Mouse (Mus musculus): ENCODE results near the gene Ikzf3. TPM values are rescaled to one million over a fixed set of nuclear protein-coding genes. Genes with fewer than 3 reads are reported as not detected.

Gene Ikzf3
- polyA plus RNA-seq, 1 experiment from 2014 or later = 0.05 TPM

DNA sequence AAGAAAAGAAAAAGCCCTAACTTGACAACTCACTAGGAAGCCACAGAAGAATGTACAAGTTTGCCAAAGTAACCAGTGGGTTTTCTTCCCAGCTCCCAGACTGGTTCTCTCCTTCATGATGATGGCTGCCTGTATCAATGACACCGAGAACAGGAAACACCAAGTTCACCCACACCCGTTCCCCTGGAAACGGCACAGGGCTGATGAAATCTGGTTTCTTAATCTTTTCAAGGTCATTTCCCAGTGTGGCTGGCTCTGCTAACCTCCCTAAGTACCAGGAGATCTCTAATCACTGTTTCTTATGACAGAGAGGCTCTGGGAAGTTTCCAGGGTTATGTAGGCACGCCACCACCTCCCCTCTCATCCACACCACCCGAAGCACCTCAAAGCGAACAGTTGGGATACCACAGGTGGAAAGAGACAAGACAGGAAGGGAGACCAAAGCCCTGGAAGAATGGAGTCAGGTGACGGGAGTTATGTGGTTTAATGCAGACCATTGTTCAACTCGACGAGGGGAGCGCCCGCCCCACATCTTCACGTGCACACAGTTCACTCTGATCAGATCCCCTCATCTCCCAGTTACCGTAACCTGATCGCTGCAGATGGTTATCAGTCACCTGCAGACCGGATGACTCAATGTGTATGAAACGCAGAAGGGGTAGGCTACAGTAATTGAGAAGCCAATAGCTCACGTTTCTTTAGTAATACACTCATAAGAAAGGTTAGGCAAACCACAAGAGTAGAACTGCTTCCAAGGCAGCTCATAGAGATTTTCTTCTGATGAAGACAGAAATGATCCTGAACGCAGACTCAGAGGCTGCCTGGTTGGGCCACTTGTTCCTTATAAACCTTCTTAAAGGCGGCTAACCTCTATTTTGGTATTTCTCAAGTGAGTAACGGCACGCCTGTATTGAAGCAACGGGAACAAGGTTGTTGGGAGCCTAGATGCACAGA is 75.8 kb downstream of the Ikzf3 start:
- Histone ChIP-seq H3K27ac (no peak overlapping the region), H3K9ac (no peak overlapping the region), H3K27me3 (peaks cover 10% of the 10 kb centered on the region), H3K36me3 (no peaks in the 10 kb centered on the region), H3K4me1 (replicated peaks) (no peaks in the 10 kb centered on the region), H3K4me3 (no peak overlapping the region), H3K9me3 (replicated peaks) (no peaks in the 10 kb centered on the region), H3K4me2 (no peak overlapping the region)
- no peak for ATAC-seq (replicated peaks; ENCODE audit: insufficient number of reproducible peaks, insufficient read depth, low FRiP score, low read depth)
- 64% methylated on average over 22 of the region's 22 CpGs for WGBS

DNA sequence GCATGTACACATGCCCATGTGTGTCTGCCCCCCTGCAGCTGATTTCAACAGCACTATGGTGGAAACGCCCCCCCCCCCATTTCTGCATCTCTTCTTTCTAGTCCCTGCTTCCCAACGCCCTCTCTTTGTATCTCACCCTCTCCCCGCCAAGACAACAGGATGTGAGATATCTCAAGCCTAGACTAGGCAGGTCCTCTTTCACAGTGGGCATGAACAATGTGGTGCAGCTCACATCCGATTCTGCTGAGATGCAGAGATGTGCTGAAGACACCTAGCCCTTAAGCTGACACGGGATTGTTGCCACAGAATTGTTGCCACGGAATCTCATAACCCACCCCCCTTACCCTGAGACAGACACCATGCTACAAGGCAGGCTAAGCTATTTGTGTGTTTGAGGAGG is 81.3 kb downstream of the Ikzf3 start:
- no peak overlapping the region for H3K4me2 ChIP-seq
- ATAC-seq (replicated peaks; ENCODE audit: insufficient number of reproducible peaks, insufficient read depth, low FRiP score, low read depth) = no peak
- no peak overlapping the region for H3K4me3 ChIP-seq
- peaks cover 35% of the 10 kb centered on the region for H3K27me3 ChIP-seq
- H3K27ac ChIP-seq = no peak overlapping the region
- H3K36me3 ChIP-seq = no peaks in the 10 kb centered on the region
- 66% methylated on average over 6 of the region's 6 CpGs for WGBS
- no peaks in the 10 kb centered on the region for H3K9me3 ChIP-seq (replicated peaks)
- no peaks in the 10 kb centered on the region for H3K4me1 ChIP-seq (replicated peaks)
- no peak overlapping the region for H3K9ac ChIP-seq

DNA sequence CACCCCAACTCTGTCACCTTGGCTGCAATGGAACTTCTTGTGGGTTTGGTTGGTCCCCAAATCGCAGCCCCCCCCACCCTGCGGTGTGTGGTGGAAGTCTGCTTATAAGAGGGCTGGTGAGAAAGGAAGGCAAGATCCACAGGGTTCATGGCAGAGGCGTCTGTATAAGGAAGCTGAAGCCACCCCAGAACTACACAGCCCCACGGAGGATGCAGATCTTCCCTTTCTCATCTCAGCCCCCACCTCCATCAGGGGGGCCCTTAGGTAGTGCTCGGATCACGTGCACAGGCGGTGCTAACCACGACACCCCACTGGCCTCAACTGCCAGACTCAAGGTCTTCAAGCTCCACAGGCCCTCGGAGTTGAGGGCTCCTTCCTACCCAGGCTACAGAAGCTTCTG is 81.9 kb downstream of the Ikzf3 start:
- Histone ChIP-seq H3K36me3 (no peaks in the 10 kb centered on the region), H3K4me1 (replicated peaks) (no peaks in the 10 kb centered on the region), H3K27me3 (peaks cover 41% of the 10 kb centered on the region), H3K27ac (no peak overlapping the region), H3K4me2 (no peak overlapping the region), H3K4me3 (no peak overlapping the region), H3K9ac (no peak overlapping the region), H3K9me3 (replicated peaks) (no peaks in the 10 kb centered on the region)
- whole genome bisulfite sequencing = 79% methylated on average over 9 of the region's 9 CpGs
- ATAC-seq (replicated peaks; ENCODE audit: insufficient number of reproducible peaks, insufficient read depth, low FRiP score, low read depth) = no peak

DNA sequence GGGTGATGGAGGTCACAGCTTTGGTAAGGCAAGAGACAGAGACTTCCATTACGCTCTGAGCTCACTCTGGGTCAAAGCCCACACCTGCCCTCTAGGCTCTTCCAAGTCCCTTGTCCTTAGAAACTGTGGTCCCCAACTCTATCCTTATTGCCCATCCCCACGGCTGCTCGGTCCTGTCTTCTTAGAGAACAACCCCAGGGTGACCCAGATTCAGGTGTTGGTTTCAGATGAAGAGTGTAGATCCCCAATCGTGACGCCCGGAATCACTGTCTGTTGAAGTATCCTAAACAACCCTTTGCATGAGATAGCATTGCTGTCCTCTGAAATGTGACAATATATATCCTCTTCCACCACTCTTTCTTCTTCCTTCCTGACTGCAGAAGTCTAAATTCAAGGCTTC is 83.6 kb downstream of the Ikzf3 start:
- Histone ChIP-seq H3K36me3 (no peaks in the 10 kb centered on the region), H3K27ac (no peak overlapping the region), H3K27me3 (peaks cover 49% of the 10 kb centered on the region), H3K4me2 (no peak overlapping the region), H3K9me3 (replicated peaks) (no peaks in the 10 kb centered on the region), H3K9ac (no peak overlapping the region), H3K4me1 (replicated peaks) (peaks cover 10% of the 10 kb centered on the region), H3K4me3 (no peak overlapping the region)
- ATAC-seq (replicated peaks; ENCODE audit: insufficient number of reproducible peaks, insufficient read depth, low FRiP score, low read depth) = no peak
- 86% methylated on average over 6 of the region's 6 CpGs for WGBS

DNA sequence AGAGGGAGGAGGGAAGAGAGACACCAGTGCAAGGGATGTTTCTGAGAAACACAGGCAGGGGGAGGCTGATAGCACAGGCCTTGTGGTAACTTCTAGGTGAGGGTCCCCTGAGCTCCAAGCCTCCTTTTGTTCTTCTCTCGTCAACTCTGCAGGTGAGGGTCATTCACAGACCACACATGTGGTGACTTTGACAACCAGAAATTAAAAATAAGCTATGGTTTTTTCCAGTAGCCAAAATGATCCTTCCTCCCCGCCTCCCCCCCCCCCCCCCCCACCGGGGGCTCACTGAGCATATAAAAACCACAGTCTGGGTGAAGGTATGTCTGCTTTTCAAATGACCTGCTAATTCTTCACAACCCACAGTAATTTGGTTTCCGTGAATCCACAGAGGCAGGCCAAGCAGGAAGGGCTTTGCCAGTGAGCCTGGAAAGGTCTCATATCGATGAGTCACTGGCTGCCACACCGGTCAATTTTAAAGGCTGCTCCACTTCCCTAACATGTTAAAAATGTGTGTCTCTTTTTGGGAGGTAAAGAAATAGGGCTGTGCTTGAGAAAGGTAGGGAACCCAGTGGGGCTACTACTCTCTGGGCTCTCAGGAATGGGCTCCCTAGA is 84.6 kb downstream of the Ikzf3 start:
- Histone ChIP-seq H3K9ac (no peak overlapping the region), H3K4me3 (no peak overlapping the region), H3K4me2 (no peak overlapping the region), H3K36me3 (no peaks in the 10 kb centered on the region), H3K27ac (no peak overlapping the region), H3K9me3 (replicated peaks) (no peaks in the 10 kb centered on the region), H3K4me1 (replicated peaks) (peaks cover 14% of the 10 kb centered on the region), H3K27me3 (peaks cover 47% of the 10 kb centered on the region)
- ATAC-seq (replicated peaks; ENCODE audit: insufficient number of reproducible peaks, insufficient read depth, low FRiP score, low read depth) = no peak
- 53% methylated on average over 6 of the region's 6 CpGs for WGBS

DNA sequence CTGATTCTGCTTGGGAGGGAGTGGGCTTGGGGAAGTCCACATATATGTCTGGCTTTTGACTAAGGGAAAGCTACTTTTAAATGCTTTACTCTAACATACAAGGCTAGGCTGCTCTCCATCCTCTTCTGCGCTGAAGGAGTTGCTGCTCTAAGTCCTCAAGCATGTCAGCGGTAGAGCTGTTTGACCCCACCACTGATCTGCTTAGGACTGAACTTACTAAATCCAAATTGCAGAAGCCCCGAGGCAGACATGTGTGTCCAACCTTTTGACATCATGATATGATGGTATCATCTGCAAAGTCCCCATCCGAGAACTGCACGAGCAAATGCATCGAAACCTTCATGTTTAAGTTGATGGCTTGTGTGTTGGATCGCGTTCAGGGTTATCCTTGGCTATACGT is 86.0 kb downstream of the Ikzf3 start:
- Histone ChIP-seq H3K9me3 (replicated peaks) (no peaks in the 10 kb centered on the region), H3K4me1 (replicated peaks) (peaks cover 14% of the 10 kb centered on the region), H3K36me3 (no peaks in the 10 kb centered on the region), H3K4me2 (no peak overlapping the region), H3K9ac (no peak overlapping the region), H3K4me3 (no peak overlapping the region), H3K27ac (no peak overlapping the region), H3K27me3 (peaks cover 43% of the 10 kb centered on the region)
- WGBS = 85% methylated on average over 9 of the region's 9 CpGs
- ATAC-seq (replicated peaks; ENCODE audit: insufficient number of reproducible peaks, insufficient read depth, low FRiP score, low read depth) = no peak

DNA sequence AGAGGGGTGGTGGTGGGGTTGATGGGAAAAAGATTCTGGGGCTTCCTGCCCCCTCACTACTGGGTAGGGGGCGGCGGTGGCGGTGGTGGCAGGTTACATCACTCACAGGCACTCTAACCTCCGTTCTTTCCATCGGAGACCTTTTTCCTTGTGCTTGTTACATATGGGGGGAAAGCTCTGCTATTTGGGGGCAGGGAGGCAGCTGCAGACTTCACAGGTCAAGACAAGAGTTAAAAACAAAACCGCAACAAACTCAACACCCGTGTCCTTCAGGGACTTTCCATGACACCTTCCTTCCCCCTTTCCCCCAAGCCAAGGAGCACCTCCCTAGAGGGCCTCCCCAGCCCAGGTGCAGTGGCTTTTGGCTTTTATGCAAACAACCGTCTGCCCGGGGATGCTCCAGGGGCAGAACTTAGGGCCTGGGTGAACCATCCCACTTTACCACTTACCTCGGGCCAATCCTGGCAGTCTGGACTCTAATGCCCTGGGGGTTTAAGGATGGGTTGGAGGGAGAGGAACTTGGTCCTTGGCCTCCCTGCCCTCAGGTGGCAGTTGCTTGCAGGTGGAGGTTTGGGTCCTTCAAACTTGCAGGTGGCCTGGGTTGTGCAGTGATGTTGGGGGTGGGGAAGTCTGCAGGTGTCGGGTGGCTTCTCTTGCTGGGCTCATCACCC is 86.6 kb downstream of the Ikzf3 start:
- Histone ChIP-seq H3K4me1 (replicated peaks) (peaks cover 14% of the 10 kb centered on the region), H3K27ac (peak overlapping the region; percentile 24; the same call in 1 of the 2 replicates), H3K4me3 (no peak overlapping the region), H3K9ac (no peak overlapping the region), H3K36me3 (no peaks in the 10 kb centered on the region), H3K27me3 (peaks cover 43% of the 10 kb centered on the region), H3K4me2 (no peak overlapping the region), H3K9me3 (replicated peaks) (no peaks in the 10 kb centered on the region)
- no peak for ATAC-seq (replicated peaks; ENCODE audit: insufficient number of reproducible peaks, insufficient read depth, low FRiP score, low read depth)
- WGBS = 17% methylated on average over 11 of the region's 11 CpGs

DNA sequence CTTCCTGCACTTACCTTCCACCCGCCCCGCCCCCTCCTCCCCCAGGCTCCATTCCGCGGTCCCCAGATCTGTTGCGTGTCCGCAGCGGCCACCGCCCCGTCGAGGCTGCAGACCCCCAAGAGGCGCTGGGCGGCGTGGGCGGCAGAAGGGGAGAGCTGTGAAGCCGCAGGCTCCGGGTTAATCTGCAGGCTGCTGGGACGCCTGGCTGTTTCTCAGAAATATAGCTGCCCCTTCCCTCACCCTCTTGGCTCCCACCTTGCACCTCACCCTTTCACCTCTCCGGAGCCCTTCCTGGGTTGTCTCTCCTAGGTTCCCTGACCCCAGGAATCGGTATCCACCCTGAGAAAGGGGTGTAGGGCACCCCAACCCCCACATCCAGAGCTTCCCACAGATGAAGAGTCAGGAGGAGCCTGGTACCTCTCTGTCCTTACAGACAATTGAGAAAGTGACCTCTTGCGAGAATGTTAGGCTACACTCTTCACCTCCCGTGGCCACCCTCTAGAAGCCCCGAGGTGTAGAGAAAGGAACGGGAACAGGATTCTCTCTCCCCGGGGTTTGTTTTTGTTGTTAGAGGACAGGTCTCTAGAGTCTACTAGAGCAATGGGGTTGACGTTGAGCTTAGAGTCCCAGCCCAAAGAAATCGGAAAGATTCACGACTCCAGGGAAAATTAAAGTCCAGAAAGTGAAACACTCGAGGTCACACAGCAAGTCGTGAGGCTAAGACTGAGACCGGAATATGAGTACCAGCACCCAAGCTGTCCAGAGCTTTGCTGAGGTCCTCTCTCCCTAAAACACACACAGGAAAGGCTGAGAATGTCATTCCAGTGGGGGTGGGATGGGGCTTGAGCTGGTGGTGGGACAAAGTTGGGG is 87.5 kb downstream of the Ikzf3 start:
- H3K27me3 ChIP-seq = peaks cover 39% of the 10 kb centered on the region
- 4% methylated on average over 25 of the region's 30 CpGs for WGBS
- H3K27ac ChIP-seq = peak overlapping the region; percentile 24; the same call in 1 of the 2 replicates
- H3K36me3 ChIP-seq = no peaks in the 10 kb centered on the region
- no peak; the same call in 1 of the 2 replicates for ATAC-seq (replicated peaks; ENCODE audit: insufficient number of reproducible peaks, insufficient read depth, low FRiP score, low read depth)
- no peaks in the 10 kb centered on the region for H3K9me3 ChIP-seq (replicated peaks)
- peaks cover 14% of the 10 kb centered on the region for H3K4me1 ChIP-seq (replicated peaks)
- peak overlapping the region; percentile 72 for H3K9ac ChIP-seq
- H3K4me2 ChIP-seq = peak overlapping the region; percentile 98
- peak overlapping the region; percentile 71 for H3K4me3 ChIP-seq

DNA sequence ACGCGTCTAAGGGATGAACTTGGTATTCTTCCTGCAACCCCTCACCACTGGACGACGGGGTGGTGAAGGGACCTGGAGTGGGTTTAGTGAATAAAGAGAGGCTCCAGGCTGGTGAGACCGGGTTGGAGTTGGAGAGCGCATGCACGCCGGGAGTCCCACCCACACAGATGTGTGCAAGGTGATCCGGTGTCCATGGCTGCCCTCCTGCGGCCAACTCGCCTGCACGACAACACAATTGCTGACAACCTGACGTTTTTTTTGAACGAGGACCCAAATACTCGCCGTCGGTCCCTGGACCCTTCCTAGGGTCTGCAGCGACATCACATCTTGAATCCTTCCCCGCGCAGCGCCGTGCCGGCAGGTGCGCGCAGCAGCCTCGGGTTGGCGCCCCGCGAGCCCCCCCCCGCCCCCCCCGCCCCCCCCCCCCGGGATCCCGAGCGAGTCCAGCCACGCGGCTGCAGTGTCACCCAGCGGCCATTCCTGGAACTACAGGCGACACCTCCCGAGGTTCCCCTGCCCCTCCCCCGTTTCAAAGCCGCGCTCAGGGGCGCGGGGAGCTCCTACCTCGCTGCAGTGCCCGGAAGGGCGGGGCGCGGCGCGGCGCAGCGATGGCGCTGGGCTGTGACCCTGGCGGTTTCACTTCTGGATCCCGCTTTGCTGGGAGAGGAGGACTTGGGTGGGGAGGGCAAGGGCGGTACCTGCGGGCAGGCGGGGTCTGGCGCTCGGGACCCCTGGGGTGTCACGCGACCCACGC is 88.3 kb downstream of the Ikzf3 start:
- Histone ChIP-seq H3K27ac (peak overlapping the region; percentile 62), H3K4me3 (peak overlapping the region; percentile 71), H3K36me3 (no peaks in the 10 kb centered on the region), H3K4me1 (replicated peaks) (peaks cover 14% of the 10 kb centered on the region), H3K9me3 (replicated peaks) (no peaks in the 10 kb centered on the region), H3K4me2 (peak overlapping the region; percentile 98), H3K9ac (peak overlapping the region; percentile 72), H3K27me3 (peaks cover 39% of the 10 kb centered on the region)
- peak; percentile 69 for ATAC-seq (replicated peaks; ENCODE audit: insufficient number of reproducible peaks, insufficient read depth, low FRiP score, low read depth)
- WGBS = under 1% methylated on average over 52 of the region's 64 CpGs

DNA sequence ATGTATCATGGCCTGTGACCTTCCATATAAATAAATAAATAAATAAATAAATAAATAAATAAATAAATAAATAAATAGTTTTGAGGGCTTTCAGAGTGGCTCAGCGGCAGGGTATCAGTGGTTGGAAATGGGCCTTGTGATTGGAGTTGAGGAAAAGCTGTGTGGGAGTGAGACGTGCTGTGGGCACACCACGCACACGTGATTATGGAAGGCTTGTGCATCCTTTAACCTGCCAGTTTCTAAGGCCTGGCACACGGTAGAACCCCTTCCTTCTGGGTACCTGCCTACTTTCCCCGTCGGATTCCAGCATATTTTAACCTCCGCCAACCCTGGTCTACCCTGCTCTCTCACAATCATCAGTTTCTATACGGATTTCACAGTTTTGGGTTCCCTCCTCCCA is 88.9 kb downstream of the Ikzf3 start:
- Histone ChIP-seq H3K4me3 (peak overlapping the region; percentile 71), H3K4me1 (replicated peaks) (peaks cover 14% of the 10 kb centered on the region), H3K36me3 (no peaks in the 10 kb centered on the region), H3K9me3 (replicated peaks) (no peaks in the 10 kb centered on the region), H3K9ac (peak overlapping the region; percentile 72), H3K4me2 (peak overlapping the region; percentile 98), H3K27me3 (peaks cover 35% of the 10 kb centered on the region), H3K27ac (peak overlapping the region; percentile 62)
- WGBS = 22% methylated on average over 9 of the region's 9 CpGs
- no peak for ATAC-seq (replicated peaks; ENCODE audit: insufficient number of reproducible peaks, insufficient read depth, low FRiP score, low read depth)
